Mouse (Mus musculus) ovary, postnatal 10 days (tissue): ENCODE measurements around the gene Gcgr.
"Not testable (repeated sequence)": the region's sequence is repeated elsewhere in the genome, so short reads cannot be mapped to it uniquely, and the experiment has no call there.

Experiments used
- DNase-seq: peaks from one replicate; pipeline ENCODE4 v3.0.0; 2022; ENCODE audit warnings: low spot score

Gcgr gene

GRCm38 (mm10) chr11:120572417-120572751, 41.9 kb downstream of the Gcgr start:
- DNase-seq = no peak

- DNase-seq = peak; percentile 99
These were observed 42.5 kb downstream of the Gcgr start, which contains the start of gene P4hb for GRCm38 (mm10) chr11:120572752-120573584. P4hb (minus strand) TSS chr11:120573253.

- no peak for DNase-seq
These were observed 43.2 kb downstream of the Gcgr start for GRCm38 (mm10) chr11:120573585-120574277.

- no peak for DNase-seq
These were observed 43.7 kb downstream of the Gcgr start for GRCm38 (mm10) chr11:120574278-120574600.

GRCm38 (mm10) chr11:120575046-120575445, 44.5 kb downstream of the Gcgr start:
- no peak for DNase-seq

GRCm38 (mm10) chr11:120575940-120576339, 45.4 kb downstream of the Gcgr start:
- no peak for DNase-seq

GRCm38 (mm10) chr11:120576365-120576981, 46.0 kb downstream of the Gcgr start:
- no peak for DNase-seq

- DNase-seq = no peak
These were observed 46.9 kb downstream of the Gcgr start for GRCm38 (mm10) chr11:120577211-120578023.

GRCm38 (mm10) chr11:120578024-120578693, 47.7 kb downstream of the Gcgr start:
- no peak for DNase-seq

- DNase-seq = no peak
These were observed 48.3 kb downstream of the Gcgr start for GRCm38 (mm10) chr11:120578694-120579243.

GRCm38 (mm10) chr11:120579316-120580107, 49.0 kb downstream of the Gcgr start:
- peak; percentile 57 for DNase-seq

- DNase-seq = no peak
These were observed 49.7 kb downstream of the Gcgr start for GRCm38 (mm10) chr11:120580190-120580589.

- DNase-seq = no peak
These were observed 50.4 kb downstream of the Gcgr start for GRCm38 (mm10) chr11:120580871-120581331.

GRCm38 (mm10) chr11:120581490-120582267, 51.2 kb downstream of the Gcgr start, which contains the start of gene Arhgdia:
Arhgdia (minus strand) TSS chr11:120581624.
- DNase-seq = peak; percentile 78

GRCm38 (mm10) chr11:120582268-120582981, 51.9 kb downstream of the Gcgr start:
- no peak for DNase-seq

GRCm38 (mm10) chr11:120582982-120583293, 52.4 kb downstream of the Gcgr start:
- DNase-seq = not testable (repeated sequence)

GRCm38 (mm10) chr11:120583937-120584336, 53.4 kb downstream of the Gcgr start:
- no peak for DNase-seq

GRCm38 (mm10) chr11:120588531-120588930, 58.0 kb downstream of the Gcgr start:
- no peak for DNase-seq
